Mouse (Mus musculus): Measurements from ENCODE around the gene Ccdc12.

GRCm38 (mm10) chr9:110718810-110719209, 62.5 kb downstream of the Ccdc12 start:
- TF ChIP-seq CTCF (IDR thresholded peaks at IDR 0.05) (no peak), EP300 (IDR thresholded peaks at IDR 0.05) (no peak)

Measured in lung, postnatal 0 days (tissue).